Mouse (Mus musculus): ENCODE data around the gene Wdr35. TPM values are rescaled to one million over a fixed set of nuclear protein-coding genes. Genes with fewer than 3 reads are reported as not detected.

Wdr35 gene
- polyA plus RNA-seq, 1 experiment: 7.5 TPM

GRCm38 (mm10) chr12:9048090-9048489, 74.4 kb downstream of the Wdr35 start:
- TF ChIP-seq POLR2A (IDR thresholded peaks at IDR 0.05; ENCODE audit: borderline replicate concordance, control insufficient read depth, low read depth, low read length) (no peak), CTCF (IDR thresholded peaks at IDR 0.05; ENCODE audit: control insufficient read depth, insufficient read depth, low read length) (no peak)
- WGBS: 53% methylated on average over 8 of the region's 8 CpGs

GRCm38 (mm10) chr12:9050824-9051223, 77.1 kb downstream of the Wdr35 start:
- 16% methylated on average over 6 of the region's 6 CpGs for WGBS
- Histone ChIP-seq H3K27ac (ENCODE audit: control insufficient read depth, insufficient read depth, low read depth, low read length, poor library complexity) (no peak overlapping the region), H3K4me1 (ENCODE audit: control insufficient read depth, insufficient read depth, low read length) (no peaks in the 10 kb centered on the region), H3K4me3 (replicated peaks; ENCODE audit: control insufficient read depth, low read depth, low read length) (no peak overlapping the region)
- TF ChIP-seq POLR2A (IDR thresholded peaks at IDR 0.05; ENCODE audit: borderline replicate concordance, control insufficient read depth, low read depth, low read length): no peak
- no peak for TF ChIP-seq CTCF (IDR thresholded peaks at IDR 0.05; ENCODE audit: control insufficient read depth, insufficient read depth, low read length)

More at GRCm38 (mm10) chr12:9048090-9048489, 74.4 kb downstream of the Wdr35 start:
- H3K4me3 ChIP-seq (replicated peaks; ENCODE audit: control insufficient read depth, low read depth, low read length): no peak overlapping the region
- H3K4me1 ChIP-seq (ENCODE audit: control insufficient read depth, insufficient read depth, low read length): no peaks in the 10 kb centered on the region
- no peak overlapping the region for H3K27ac ChIP-seq (ENCODE audit: control insufficient read depth, insufficient read depth, low read depth, low read length, poor library complexity)

- 58% methylated on average over 8 of the region's 8 CpGs for WGBS
- Histone ChIP-seq H3K4me3 (replicated peaks; ENCODE audit: control insufficient read depth, low read depth, low read length) (no peak overlapping the region), H3K27ac (ENCODE audit: control insufficient read depth, insufficient read depth, low read depth, low read length, poor library complexity) (no peak overlapping the region), H3K4me1 (ENCODE audit: control insufficient read depth, insufficient read depth, low read length) (no peaks in the 10 kb centered on the region)
- no peak for TF ChIP-seq POLR2A (IDR thresholded peaks at IDR 0.05; ENCODE audit: borderline replicate concordance, control insufficient read depth, low read depth, low read length)
- TF ChIP-seq CTCF (IDR thresholded peaks at IDR 0.05; ENCODE audit: control insufficient read depth, insufficient read depth, low read length): peak; percentile 97
These were observed 78.6 kb downstream of the Wdr35 start for GRCm38 (mm10) chr12:9052075-9052829.

DNA sequence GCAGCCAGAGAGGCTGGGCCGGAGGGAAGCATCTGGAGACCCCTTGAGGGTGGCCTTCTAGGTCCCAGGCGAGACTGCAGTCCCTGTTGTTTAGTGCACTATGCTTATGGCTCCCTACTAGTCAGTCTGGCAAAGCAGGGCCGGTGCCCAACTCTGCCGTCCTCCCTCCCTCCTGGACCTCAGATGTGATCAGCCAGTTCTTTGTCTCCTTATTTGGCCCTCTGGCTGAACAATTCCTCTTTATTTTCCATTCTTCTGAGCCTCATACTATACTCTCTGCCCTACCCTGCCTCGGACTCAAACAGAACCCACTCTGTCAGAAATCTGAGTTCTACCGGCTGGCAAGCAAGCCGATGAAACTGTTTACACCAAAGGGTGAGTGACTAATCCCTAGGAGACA, 79.7 kb downstream of the Wdr35 start:
- WGBS: 78% methylated on average over 7 of the region's 7 CpGs

DNA sequence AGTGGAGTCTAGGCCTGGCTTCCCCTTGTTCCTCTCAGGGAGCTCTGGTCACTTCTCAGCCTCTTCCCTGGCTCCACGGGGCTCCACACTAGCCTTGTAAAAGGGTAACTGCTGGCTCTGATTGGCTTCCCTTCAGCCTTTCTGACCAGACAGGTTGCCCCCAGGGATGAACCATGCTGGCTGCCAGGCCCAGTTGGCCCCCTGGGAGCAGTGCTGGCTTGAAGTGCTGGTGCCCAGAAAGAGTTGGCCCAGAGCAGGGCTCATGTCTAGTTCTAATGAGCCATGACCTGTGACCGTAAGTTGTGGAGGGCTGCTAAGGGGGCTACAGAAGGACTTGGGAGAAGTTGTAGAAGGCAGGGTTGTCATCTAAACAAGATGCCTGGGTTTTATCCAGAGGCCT, 80.3 kb downstream of the Wdr35 start:
- no peak overlapping the region for H3K27ac ChIP-seq (ENCODE audit: control insufficient read depth, insufficient read depth, low read depth, low read length, poor library complexity)
- WGBS: 67% methylated on average over 2 of the region's 2 CpGs
- H3K4me1 ChIP-seq (ENCODE audit: control insufficient read depth, insufficient read depth, low read length): no peaks in the 10 kb centered on the region
- TF ChIP-seq CTCF (IDR thresholded peaks at IDR 0.05; ENCODE audit: control insufficient read depth, insufficient read depth, low read length): no peak
- no peak for TF ChIP-seq POLR2A (IDR thresholded peaks at IDR 0.05; ENCODE audit: borderline replicate concordance, control insufficient read depth, low read depth, low read length)
- no peak overlapping the region for H3K4me3 ChIP-seq (replicated peaks; ENCODE audit: control insufficient read depth, low read depth, low read length)

More for the DNA sequence above, 79.7 kb downstream of the Wdr35 start:
- H3K4me1 ChIP-seq (ENCODE audit: control insufficient read depth, insufficient read depth, low read length): no peaks in the 10 kb centered on the region
- no peak overlapping the region for H3K4me3 ChIP-seq (replicated peaks; ENCODE audit: control insufficient read depth, low read depth, low read length)
- TF ChIP-seq CTCF (IDR thresholded peaks at IDR 0.05; ENCODE audit: control insufficient read depth, insufficient read depth, low read length): no peak
- no peak for TF ChIP-seq POLR2A (IDR thresholded peaks at IDR 0.05; ENCODE audit: borderline replicate concordance, control insufficient read depth, low read depth, low read length)
- no peak overlapping the region for H3K27ac ChIP-seq (ENCODE audit: control insufficient read depth, insufficient read depth, low read depth, low read length, poor library complexity)

GRCm38 (mm10) chr12:9055269-9055668, 81.6 kb downstream of the Wdr35 start:
- no peak overlapping the region for H3K4me3 ChIP-seq (replicated peaks; ENCODE audit: control insufficient read depth, low read depth, low read length)
- no peak overlapping the region for H3K27ac ChIP-seq (ENCODE audit: control insufficient read depth, insufficient read depth, low read depth, low read length, poor library complexity)
- TF ChIP-seq CTCF (IDR thresholded peaks at IDR 0.05; ENCODE audit: control insufficient read depth, insufficient read depth, low read length): no peak
- TF ChIP-seq POLR2A (IDR thresholded peaks at IDR 0.05; ENCODE audit: borderline replicate concordance, control insufficient read depth, low read depth, low read length): no peak
- H3K4me1 ChIP-seq (ENCODE audit: control insufficient read depth, insufficient read depth, low read length): no peaks in the 10 kb centered on the region
- WGBS: 58% methylated on average over 11 of the region's 11 CpGs

DNA sequence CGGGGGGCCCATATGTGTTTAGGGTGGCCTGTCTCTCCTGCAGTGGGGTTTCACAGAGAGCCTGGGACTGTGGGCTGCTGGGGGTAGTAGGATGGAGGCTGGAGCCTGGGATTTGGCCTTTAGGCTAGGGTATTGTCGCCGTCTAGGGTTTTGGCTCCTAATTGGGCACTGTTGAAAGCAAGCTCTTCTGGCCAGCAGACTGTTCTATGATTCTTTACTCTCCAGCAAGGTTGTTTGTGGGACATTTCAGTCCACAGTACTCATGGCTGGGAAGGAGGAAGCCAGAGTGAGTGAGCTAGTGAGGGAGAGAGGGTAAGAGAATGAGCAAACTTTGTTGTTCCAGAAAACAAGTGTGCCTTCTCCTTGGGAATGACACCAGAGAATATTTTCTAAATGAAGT, 85.8 kb downstream of the Wdr35 start:
- H3K4me1 ChIP-seq (ENCODE audit: control insufficient read depth, insufficient read depth, low read length): no peaks in the 10 kb centered on the region
- no peak overlapping the region for H3K4me3 ChIP-seq (replicated peaks; ENCODE audit: control insufficient read depth, low read depth, low read length)
- TF ChIP-seq CTCF (IDR thresholded peaks at IDR 0.05; ENCODE audit: control insufficient read depth, insufficient read depth, low read length): no peak
- no peak for TF ChIP-seq POLR2A (IDR thresholded peaks at IDR 0.05; ENCODE audit: borderline replicate concordance, control insufficient read depth, low read depth, low read length)
- 82% methylated on average over 3 of the region's 3 CpGs for WGBS
- no peak overlapping the region for H3K27ac ChIP-seq (ENCODE audit: control insufficient read depth, insufficient read depth, low read depth, low read length, poor library complexity)

GRCm38 (mm10) chr12:9059965-9060364, 86.3 kb downstream of the Wdr35 start:
- no peaks in the 10 kb centered on the region for H3K4me1 ChIP-seq (ENCODE audit: control insufficient read depth, insufficient read depth, low read length)
- 85% methylated on average over 9 of the region's 9 CpGs for WGBS
- H3K4me3 ChIP-seq (replicated peaks; ENCODE audit: control insufficient read depth, low read depth, low read length): no peak overlapping the region
- no peak overlapping the region for H3K27ac ChIP-seq (ENCODE audit: control insufficient read depth, insufficient read depth, low read depth, low read length, poor library complexity)
- TF ChIP-seq POLR2A (IDR thresholded peaks at IDR 0.05; ENCODE audit: borderline replicate concordance, control insufficient read depth, low read depth, low read length) (no peak), CTCF (IDR thresholded peaks at IDR 0.05; ENCODE audit: control insufficient read depth, insufficient read depth, low read length) (no peak)
